Mouse (Mus musculus): ENCODE results near the gene Ice1.

DNA sequence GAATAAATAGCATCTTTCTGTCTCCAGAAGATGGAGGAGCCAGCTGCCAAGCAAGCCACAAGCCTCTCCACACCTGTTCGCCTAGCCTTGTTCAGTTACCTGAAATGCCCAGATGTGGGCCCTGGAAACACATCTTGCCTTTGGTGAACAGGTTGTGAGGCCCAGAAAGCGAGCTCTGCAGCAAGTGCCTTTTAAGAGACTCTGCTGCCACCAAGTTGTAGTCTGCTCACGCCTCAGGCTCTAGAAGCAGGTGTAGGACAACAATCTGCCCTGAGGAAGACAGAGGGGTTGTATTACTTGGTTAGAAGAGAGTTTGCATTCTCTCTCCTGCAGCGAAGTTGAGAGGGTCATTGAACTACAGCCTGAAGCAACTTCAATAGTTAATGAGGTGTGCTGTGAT is 55.9 kb downstream of the Ice1 start:
- TF ChIP-seq CTCF (IDR thresholded peaks at IDR 0.05; ENCODE audit: borderline replicate concordance, insufficient read depth, low read length) = no peak
- TF ChIP-seq POLR2A (IDR thresholded peaks at IDR 0.05; ENCODE audit: low read depth, low read length) = no peak

Data from embryonic fibroblast, embryonic 13.5 days (primary cell).